Mouse (Mus musculus) brain, embryonic 14.5 days (tissue): ENCODE data around the gene Gtf2f1.

Source experiments
- CTCF ChIP-seq: fragments of 200-500 bp; IDR thresholded peaks from 2 replicates; pipeline ENCODE4 v1.5.1; 2012; ENCODE audit warnings: inconsistent platforms, mild to moderate bottlenecking, moderate library complexity, borderline replicate concordance; ENCODE audit not compliant: insufficient read depth, insufficient read length; ENCODE audit errors: extremely low read depth
- POLR2A ChIP-seq: fragments of 200-500 bp; IDR thresholded peaks from 2 replicates; pipeline ENCODE4 v1.6.1; 2012; ENCODE audit warnings: mild to moderate bottlenecking, inconsistent platforms, borderline replicate concordance; ENCODE audit not compliant: poor library complexity, insufficient read depth, insufficient read length, severe bottlenecking; ENCODE audit errors: extremely low read depth

DNA sequence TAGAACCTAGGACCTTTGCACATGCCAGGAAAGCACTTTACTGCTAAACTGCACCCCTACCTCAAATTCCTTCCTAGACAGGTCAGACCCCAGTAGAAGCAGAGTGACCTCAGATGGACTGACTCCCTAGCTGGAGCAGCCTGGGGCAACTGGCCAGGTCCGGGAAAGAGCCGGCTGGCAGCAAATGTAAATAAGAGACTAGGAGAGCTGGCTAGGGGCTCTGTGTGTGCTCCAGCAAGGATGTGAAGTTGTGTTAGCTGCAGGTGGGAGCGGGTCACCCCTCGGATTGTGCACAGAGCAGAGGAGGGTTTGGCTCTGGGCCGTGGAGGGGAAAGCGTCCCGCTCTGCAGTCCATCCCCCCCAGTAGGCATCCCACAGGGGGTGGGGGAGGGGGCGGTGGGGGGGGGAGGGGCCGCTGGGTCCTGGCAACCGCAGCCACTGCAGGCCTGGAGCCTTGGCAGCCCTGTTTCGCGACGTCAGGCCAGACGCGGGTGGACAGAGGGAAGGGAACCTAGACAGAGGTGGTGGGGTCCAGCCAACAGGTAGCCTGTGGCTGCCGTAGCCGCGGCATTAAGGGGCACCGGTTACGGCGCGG is 47.9 kb upstream of the Gtf2f1 start, which contains the start of gene Crb3:
- TF ChIP-seq CTCF (no peak), POLR2A (no peak)
